Mouse (Mus musculus) inflammation-experienced regulatory T-cells, adult 6 months (primary cell): ENCODE measurements around the gene Lmna. TPM values are rescaled to one million over a fixed set of nuclear protein-coding genes. Genes with fewer than 3 reads are reported as not detected.
A peak's percentile ranks its signal among the peaks of the same experiment; 100 is the strongest.

ENCODE experiments used
- ATAC-seq: one replicate; pipeline ENCODE4 v1.8.0; 2017
- polyA plus RNA-seq, 3 experiments: library from polyadenylated mRNA; unstranded; fragments of 100-300 nt; shearing (Covaris generic); gene quantifications; one replicate each; pipeline ENCODE4 v1.2.1; 2017

Lmna gene
- polyA plus RNA-seq, 3 experiments from 2014 or later: 2.6 to 8.0 (median 4.0) TPM

GRCm38 (mm10) chr3:88467116-88467824 lies 42.5 kb downstream of the Lmna start:
- ATAC-seq: peak; percentile 77

- no peak for ATAC-seq
These were observed 44.6 kb downstream of the Lmna start for GRCm38 (mm10) chr3:88465127-88465526.

GRCm38 (mm10) chr3:88464425-88464824 lies 45.3 kb downstream of the Lmna start:
- no peak for ATAC-seq

- ATAC-seq: no peak
These were observed 48.6 kb downstream of the Lmna start, which contains the start of gene Sema4a for GRCm38 (mm10) chr3:88460983-88461696. Sema4a (minus strand) TSS chr3:88461182.

GRCm38 (mm10) chr3:88460029-88460428 lies 49.7 kb downstream of the Lmna start:
- no peak for ATAC-seq

GRCm38 (mm10) chr3:88458778-88459219 lies 51.0 kb downstream of the Lmna start:
- no peak for ATAC-seq

GRCm38 (mm10) chr3:88456746-88457532 lies 52.8 kb downstream of the Lmna start:
- ATAC-seq: peak; percentile 27

GRCm38 (mm10) chr3:88456313-88456712 lies 53.4 kb downstream of the Lmna start:
- ATAC-seq: no peak

- no peak for ATAC-seq
These were observed 54.0 kb downstream of the Lmna start for GRCm38 (mm10) chr3:88455588-88456264.

GRCm38 (mm10) chr3:88454762-88455587 lies 54.8 kb downstream of the Lmna start:
- no peak for ATAC-seq

GRCm38 (mm10) chr3:88453986-88454385 lies 55.8 kb downstream of the Lmna start:
- ATAC-seq: peak; percentile 71

GRCm38 (mm10) chr3:88453369-88453768 lies 56.4 kb downstream of the Lmna start:
- ATAC-seq: peak; percentile 75

GRCm38 (mm10) chr3:88452716-88453115 lies 57.0 kb downstream of the Lmna start:
- no peak for ATAC-seq

- ATAC-seq: no peak
These were observed 57.5 kb downstream of the Lmna start for GRCm38 (mm10) chr3:88452246-88452645.

GRCm38 (mm10) chr3:88450379-88451131 lies 59.2 kb downstream of the Lmna start:
- no peak for ATAC-seq

GRCm38 (mm10) chr3:88449395-88450023 lies 60.2 kb downstream of the Lmna start:
- no peak for ATAC-seq

GRCm38 (mm10) chr3:88448443-88448842 lies 61.3 kb downstream of the Lmna start:
- no peak for ATAC-seq

- no peak for ATAC-seq
These were observed 62.0 kb downstream of the Lmna start for GRCm38 (mm10) chr3:88447676-88448183.

- no peak for ATAC-seq
These were observed 63.2 kb downstream of the Lmna start for GRCm38 (mm10) chr3:88446471-88447123.

GRCm38 (mm10) chr3:88442888-88443287 lies 66.9 kb downstream of the Lmna start:
- ATAC-seq: no peak
